Mouse (Mus musculus) CH12F3 (cell line): ENCODE measurements around the gene Glod4.

Experiments used
- in situ Hi-C: fragments of 300-500 bp; cut with MboI; formaldehyde crosslinking; loops from 2 replicates; pipeline ENCODE4 v1.14.3; 2020; ENCODE audit warnings: low sequenced_read_pairs

Glod4 gene

GRCm38 (mm10) chr11:76242901-76243810 lies at the start of gene Glod4, which contains the start of gene Mrm3:
Gene Glod4, minus strand, starts transcription at chr11:76243725.
Gene Mrm3, plus strand, starts transcription at chr11:76243715.
- in situ Hi-C loops = no loop called here

GRCm38 (mm10) chr11:76292831-76293230 lies 49.3 kb upstream of the Glod4 start:
- in situ Hi-C loops = no loop called here

- in situ Hi-C loops = no loop called here
Observed at GRCm38 (mm10) chr11:76292398-76292797, 48.9 kb upstream of the Glod4 start.

GRCm38 (mm10) chr11:76291960-76292359 lies 48.4 kb upstream of the Glod4 start:
- in situ Hi-C loops = no loop called here

- in situ Hi-C loops = no loop called here
Observed at GRCm38 (mm10) chr11:76290367-76290766, 46.8 kb upstream of the Glod4 start.

- in situ Hi-C loops = no loop called here
Observed at GRCm38 (mm10) chr11:76288645-76289044, 45.1 kb upstream of the Glod4 start.

GRCm38 (mm10) chr11:76287301-76287700 lies 43.8 kb upstream of the Glod4 start:
- in situ Hi-C loops = no loop called here

GRCm38 (mm10) chr11:76286534-76287126 lies 43.1 kb upstream of the Glod4 start:
- in situ Hi-C loops = no loop called here

GRCm38 (mm10) chr11:76285431-76286075 lies 42.0 kb upstream of the Glod4 start:
- in situ Hi-C loops = no loop called here

GRCm38 (mm10) chr11:76283841-76284240 lies 40.3 kb upstream of the Glod4 start:
- in situ Hi-C loops = no loop called here

- in situ Hi-C loops = no loop called here
Observed at GRCm38 (mm10) chr11:76279971-76280370, 36.4 kb upstream of the Glod4 start.

- in situ Hi-C loops = no loop called here
Observed at GRCm38 (mm10) chr11:76278960-76279852, 35.7 kb upstream of the Glod4 start.

GRCm38 (mm10) chr11:76272440-76272839 lies 28.9 kb upstream of the Glod4 start:
- in situ Hi-C loops = no loop called here

GRCm38 (mm10) chr11:76268521-76269065 lies 25.1 kb upstream of the Glod4 start:
- in situ Hi-C loops = no loop called here

- in situ Hi-C loops = no loop called here
Observed at GRCm38 (mm10) chr11:76268001-76268459, 24.5 kb upstream of the Glod4 start.

GRCm38 (mm10) chr11:76267550-76267949 lies 24.0 kb upstream of the Glod4 start:
- in situ Hi-C loops = no loop called here

- in situ Hi-C loops = no loop called here
Observed at GRCm38 (mm10) chr11:76262611-76263351, 19.3 kb upstream of the Glod4 start.

GRCm38 (mm10) chr11:76261224-76261623 lies 17.7 kb upstream of the Glod4 start:
- in situ Hi-C loops = no loop called here

- in situ Hi-C loops = no loop called here
Observed at GRCm38 (mm10) chr11:76260208-76261050, 16.9 kb upstream of the Glod4 start.
